Mouse (Mus musculus) gastrocnemius, postnatal 36 days (tissue): ENCODE measurements around the gene Srcap. TPM values are rescaled to one million over a fixed set of nuclear protein-coding genes. Genes with fewer than 3 reads are reported as not detected.
"Not testable (repeated sequence)": the region's sequence is repeated elsewhere in the genome, so short reads cannot be mapped to it uniquely, and the experiment has no call there.

Source experiments
- DNase-seq, 2 experiments: peaks; one replicate each; pipeline ENCODE4 v3.0.0; 2022
- intact Hi-C: fragments of 180-260 bp; cut with DNase I; formaldehyde crosslinking; loops from one replicate; pipeline ENCODE4 v1.15.1; 2025
- long read RNA-seq, 2 experiments: library from polyadenylated mRNA; stranded (forward); transcript quantifications; one replicate each; pipeline ENCODE4 v2.0.0; 2021
- total RNA-seq, 2 experiments: library from RNA; stranded (reverse); gene quantifications; 2 replicates each; pipeline ENCODE4 v1.2.3; 2021

Gene Srcap
- 10 to 100 TPM; 43.7 to 51.0 TPM for total RNA-seq
- long read RNA-seq, experiment 1, partial matches to known transcripts = 1 of 3 reads
- long read RNA-seq, experiment 1, other reads (novel, unspliced or antisense) = 0 of 3 reads
- long read RNA-seq, experiment 2, partial matches to known transcripts = 2 of 4 reads
- long read RNA-seq, experiment 2, other reads (novel, unspliced or antisense) = 2 of 4 reads

- peak; percentile 93 for DNase-seq
- intact Hi-C loops = loop anchor here (2.0 kb wide), 1 partner anchor 61 kb away; the partner anchor contains the start of gene Phkg2
Measured at GRCm38 (mm10) chr7:127511808-127512230, at the start of gene Srcap. Gene Srcap, plus strand, starts transcription at chr7:127511983.

GRCm38 (mm10) chr7:127465191-127465590, 46.6 kb upstream of the Srcap start:
- intact Hi-C loops = no loop called here

GRCm38 (mm10) chr7:127465670-127466069, 46.1 kb upstream of the Srcap start:
- DNase-seq, intact Hi-C loops: not testable (repeated sequence)

More at GRCm38 (mm10) chr7:127465191-127465590, 46.6 kb upstream of the Srcap start:
- no peak for DNase-seq

GRCm38 (mm10) chr7:127466606-127467005, 45.2 kb upstream of the Srcap start:
- intact Hi-C loops = no loop called here
- peak in 1 of 2 experiments; percentile 2 for DNase-seq

GRCm38 (mm10) chr7:127470011-127470715, 41.6 kb upstream of the Srcap start:
- intact Hi-C loops = loop anchor here (5.0 kb wide), 1 partner anchor 123 kb away; the partner anchor contains the start of gene Zfp768

GRCm38 (mm10) chr7:127470743-127471645, 40.8 kb upstream of the Srcap start:
- intact Hi-C loops = loop anchor here (5.0 kb wide), 1 partner anchor 124 kb away; the partner anchor contains the start of gene Zfp768
- DNase-seq = peak; percentile 80 to 90

More at GRCm38 (mm10) chr7:127470011-127470715, 41.6 kb upstream of the Srcap start:
- DNase-seq = no peak

- no peak for DNase-seq
- intact Hi-C loops = loop anchor here (5.0 kb wide), 1 partner anchor 124 kb away; the partner anchor contains the start of gene Zfp768
Measured at GRCm38 (mm10) chr7:127471646-127472010, 40.2 kb upstream of the Srcap start.

GRCm38 (mm10) chr7:127472060-127472459, 39.7 kb upstream of the Srcap start:
- intact Hi-C loops = loop anchor here (5.0 kb wide), 1 partner anchor 125 kb away; the partner anchor contains the start of gene Zfp768
- DNase-seq = no peak

- intact Hi-C loops = loop anchor here (5.0 kb wide), 1 partner anchor 126 kb away; the partner anchor contains the start of gene Zfp768
- no peak for DNase-seq
Measured at GRCm38 (mm10) chr7:127473705-127474104, 38.1 kb upstream of the Srcap start.

- no peak for DNase-seq
- intact Hi-C loops = loop anchor here (5.0 kb wide), 1 partner anchor 127 kb away; the partner anchor contains the start of gene Zfp768
Measured at GRCm38 (mm10) chr7:127474378-127475070, 37.3 kb upstream of the Srcap start.

- intact Hi-C loops = no loop called here
- DNase-seq = no peak
Measured at GRCm38 (mm10) chr7:127475186-127475740, 36.5 kb upstream of the Srcap start.

- intact Hi-C loops = no loop called here
- DNase-seq = no peak
Measured at GRCm38 (mm10) chr7:127476336-127476735, 35.4 kb upstream of the Srcap start.

GRCm38 (mm10) chr7:127476855-127477254, 34.9 kb upstream of the Srcap start:
- intact Hi-C loops = no loop called here
- no peak for DNase-seq

GRCm38 (mm10) chr7:127477687-127478634, 33.8 kb upstream of the Srcap start:
- DNase-seq = peak; percentile 97 to 98
- intact Hi-C loops = no loop called here

GRCm38 (mm10) chr7:127478635-127479317, 33.0 kb upstream of the Srcap start, which contains the start of gene Fbrs:
Gene Fbrs, plus strand, starts transcription at chr7:127479199.
- intact Hi-C loops = no loop called here

GRCm38 (mm10) chr7:127479318-127480225, 32.2 kb upstream of the Srcap start:
- no peak for DNase-seq
- intact Hi-C loops = loop anchor here (5.0 kb wide), 1 partner anchor 117 kb away; no protein-coding TSS in a partner anchor

More at GRCm38 (mm10) chr7:127478635-127479317, 33.0 kb upstream of the Srcap start, which contains the start of gene Fbrs:
- DNase-seq = peak; percentile 96 to 99
